Mouse (Mus musculus): Measurements from ENCODE around the gene Nlrp3. TPM values are rescaled to one million over a fixed set of nuclear protein-coding genes. Genes with fewer than 3 reads are reported as not detected.
"Not testable (repeated sequence)": the region's sequence is repeated elsewhere in the genome, so short reads cannot be mapped to it uniquely, and the experiment has no call there.

Nlrp3 gene
- polyA plus RNA-seq, 1 experiment, result 0.42 TPM

- Histone ChIP-seq H3K4me1 (ENCODE audit: control insufficient read depth, insufficient read depth, low read length) (no peaks in the 10 kb centered on the region), H3K27ac (ENCODE audit: insufficient read depth, low read depth, low read length) (no peak overlapping the region), H3K27me3 (replicated peaks; ENCODE audit: control insufficient read depth, insufficient read depth, low read length) (no peaks in the 10 kb centered on the region), H3K36me3 (ENCODE audit: control insufficient read depth, insufficient read depth, low read length) (no peaks in the 10 kb centered on the region), H3K4me3 (ENCODE audit: insufficient read depth, low read depth, low read length) (no peak overlapping the region)
- TF ChIP-seq POLR2A (IDR thresholded peaks at IDR 0.05; ENCODE audit: low read depth, low read length) (no peak), CTCF (conservative IDR thresholded peaks at IDR 0.05; ENCODE audit: insufficient read depth, insufficient read length, low read depth, low read length) (no peak)
- no peak for DNase-seq
- 96% methylated on average over 11 of the region's 11 CpGs for WGBS
Measured at GRCm38 (mm10) chr11:59554127-59554526, 12.8 kb downstream of the Nlrp3 start.

- Histone ChIP-seq H3K4me3 (ENCODE audit: insufficient read depth, low read depth, low read length) (no peak overlapping the region), H3K27me3 (replicated peaks; ENCODE audit: control insufficient read depth, insufficient read depth, low read length) (no peaks in the 10 kb centered on the region), H3K4me1 (ENCODE audit: control insufficient read depth, insufficient read depth, low read length) (no peaks in the 10 kb centered on the region), H3K27ac (ENCODE audit: insufficient read depth, low read depth, low read length) (no peak overlapping the region), H3K36me3 (ENCODE audit: control insufficient read depth, insufficient read depth, low read length) (no peaks in the 10 kb centered on the region)
- DNase-seq, result no peak
- TF ChIP-seq POLR2A (IDR thresholded peaks at IDR 0.05; ENCODE audit: low read depth, low read length), result no peak
- no peak for TF ChIP-seq CTCF (conservative IDR thresholded peaks at IDR 0.05; ENCODE audit: insufficient read depth, insufficient read length, low read depth, low read length)
- WGBS, result 68% methylated on average over 8 of the region's 8 CpGs
Measured at GRCm38 (mm10) chr11:59554535-59554934, 13.2 kb downstream of the Nlrp3 start.

- TF ChIP-seq POLR2A (IDR thresholded peaks at IDR 0.05; ENCODE audit: low read depth, low read length), result no peak
- TF ChIP-seq CTCF (conservative IDR thresholded peaks at IDR 0.05; ENCODE audit: insufficient read depth, insufficient read length, low read depth, low read length), result no peak
- Histone ChIP-seq H3K4me3 (ENCODE audit: insufficient read depth, low read depth, low read length) (no peak overlapping the region), H3K27me3 (replicated peaks; ENCODE audit: control insufficient read depth, insufficient read depth, low read length) (no peaks in the 10 kb centered on the region), H3K36me3 (ENCODE audit: control insufficient read depth, insufficient read depth, low read length) (no peaks in the 10 kb centered on the region), H3K27ac (ENCODE audit: insufficient read depth, low read depth, low read length) (no peak overlapping the region), H3K4me1 (ENCODE audit: control insufficient read depth, insufficient read depth, low read length) (no peaks in the 10 kb centered on the region)
- no peak for DNase-seq
- 72% methylated on average over 3 of the region's 3 CpGs for WGBS
Measured at GRCm38 (mm10) chr11:59560906-59561305, 19.5 kb downstream of the Nlrp3 start.

GRCm38 (mm10) chr11:59562336-59562735 is 21.0 kb downstream of the Nlrp3 start:
- no peaks in the 10 kb centered on the region for H3K27me3 ChIP-seq (replicated peaks; ENCODE audit: control insufficient read depth, insufficient read depth, low read length)
- DNase-seq, result no peak
- no peaks in the 10 kb centered on the region for H3K4me1 ChIP-seq (ENCODE audit: control insufficient read depth, insufficient read depth, low read length)
- TF ChIP-seq POLR2A (IDR thresholded peaks at IDR 0.05; ENCODE audit: low read depth, low read length) (no peak), CTCF (conservative IDR thresholded peaks at IDR 0.05; ENCODE audit: insufficient read depth, insufficient read length, low read depth, low read length) (no peak)
- H3K4me3 ChIP-seq (ENCODE audit: insufficient read depth, low read depth, low read length), result no peak overlapping the region
- WGBS, result 96% methylated on average over 4 of the region's 4 CpGs
- H3K36me3 ChIP-seq (ENCODE audit: control insufficient read depth, insufficient read depth, low read length), result no peaks in the 10 kb centered on the region
- no peak overlapping the region for H3K27ac ChIP-seq (ENCODE audit: insufficient read depth, low read depth, low read length)

- H3K4me3 ChIP-seq (ENCODE audit: insufficient read depth, low read depth, low read length), result no peak overlapping the region
- H3K27ac ChIP-seq (ENCODE audit: insufficient read depth, low read depth, low read length), result no peak overlapping the region
- no peaks in the 10 kb centered on the region for H3K36me3 ChIP-seq (ENCODE audit: control insufficient read depth, insufficient read depth, low read length)
- H3K27me3 ChIP-seq (replicated peaks; ENCODE audit: control insufficient read depth, insufficient read depth, low read length), result no peaks in the 10 kb centered on the region
- TF ChIP-seq CTCF (conservative IDR thresholded peaks at IDR 0.05; ENCODE audit: insufficient read depth, insufficient read length, low read depth, low read length) (no peak), POLR2A (IDR thresholded peaks at IDR 0.05; ENCODE audit: low read depth, low read length) (no peak)
- H3K4me1 ChIP-seq (ENCODE audit: control insufficient read depth, insufficient read depth, low read length), result no peaks in the 10 kb centered on the region
- no peak for DNase-seq
- WGBS, result 76% methylated on average over 9 of the region's 9 CpGs
Measured at GRCm38 (mm10) chr11:59562837-59563236, 21.5 kb downstream of the Nlrp3 start.

- peak; percentile 67 for TF ChIP-seq CTCF (conservative IDR thresholded peaks at IDR 0.05; ENCODE audit: insufficient read depth, insufficient read length, low read depth, low read length)
- TF ChIP-seq POLR2A (IDR thresholded peaks at IDR 0.05; ENCODE audit: low read depth, low read length), result no peak
- DNase-seq, result peak; percentile 7
- Histone ChIP-seq H3K4me3 (ENCODE audit: insufficient read depth, low read depth, low read length) (no peak overlapping the region), H3K27ac (ENCODE audit: insufficient read depth, low read depth, low read length) (no peak overlapping the region), H3K36me3 (ENCODE audit: control insufficient read depth, insufficient read depth, low read length) (no peaks in the 10 kb centered on the region), H3K27me3 (replicated peaks; ENCODE audit: control insufficient read depth, insufficient read depth, low read length) (no peaks in the 10 kb centered on the region), H3K4me1 (ENCODE audit: control insufficient read depth, insufficient read depth, low read length) (no peaks in the 10 kb centered on the region)
- WGBS, result 60% methylated on average over 3 of the region's 3 CpGs
Measured at GRCm38 (mm10) chr11:59569306-59569705, 27.9 kb downstream of the Nlrp3 start.

GRCm38 (mm10) chr11:59575726-59576125 is 34.4 kb downstream of the Nlrp3 start:
- WGBS, result 26% methylated on average over 9 of the region's 9 CpGs
- Histone ChIP-seq H3K27ac (ENCODE audit: insufficient read depth, low read depth, low read length) (no peak overlapping the region), H3K4me1 (ENCODE audit: control insufficient read depth, insufficient read depth, low read length) (no peaks in the 10 kb centered on the region), H3K36me3 (ENCODE audit: control insufficient read depth, insufficient read depth, low read length) (no peaks in the 10 kb centered on the region), H3K4me3 (ENCODE audit: insufficient read depth, low read depth, low read length) (no peak overlapping the region), H3K27me3 (replicated peaks; ENCODE audit: control insufficient read depth, insufficient read depth, low read length) (peaks cover 1% of the 10 kb centered on the region; the same call in 1 of the 2 replicates)
- TF ChIP-seq CTCF (conservative IDR thresholded peaks at IDR 0.05; ENCODE audit: insufficient read depth, insufficient read length, low read depth, low read length), result no peak
- DNase-seq, result peak; percentile 7

- H3K27ac ChIP-seq (ENCODE audit: insufficient read depth, low read depth, low read length); DNase-seq; H3K4me3 ChIP-seq (ENCODE audit: insufficient read depth, low read depth, low read length); H3K4me1 ChIP-seq (ENCODE audit: control insufficient read depth, insufficient read depth, low read length); H3K36me3 ChIP-seq (ENCODE audit: control insufficient read depth, insufficient read depth, low read length); H3K27me3 ChIP-seq (replicated peaks; ENCODE audit: control insufficient read depth, insufficient read depth, low read length): not testable (repeated sequence)
Measured at GRCm38 (mm10) chr11:59576135-59576534, 34.8 kb downstream of the Nlrp3 start, which contains the start of gene Olfr222. TSS of gene Olfr222 (minus strand) at chr11:59576235.

All from kidney, adult 2 months (tissue).